Mouse (Mus musculus) limb, embryonic 15.5 days (tissue): ENCODE data around the gene Igf1r. TPM values are rescaled to one million over a fixed set of nuclear protein-coding genes. Genes with fewer than 3 reads are reported as not detected.
A peak's percentile ranks its signal among the peaks of the same experiment; 100 is the strongest.

Experiments
- ATAC-seq: fragments of 200-750 bp; cut with Nextera tagmentation; 2 replicates; pipeline ENCODE4 v1.8.0; 2017; ENCODE audit warnings: low read depth, moderate TSS enrichment; ENCODE audit not compliant: insufficient number of reproducible peaks, low FRiP score, low TSS enrichment
- H3K27ac ChIP-seq: fragments of 300-500 bp; sonication (generic); 2 replicates; pipeline ENCODE4 v1.5.1; 2015; ENCODE audit warnings: moderate library complexity, mild to moderate bottlenecking, inconsistent platforms
- H3K27me3 ChIP-seq: fragments of 300-500 bp; sonication (generic); 2 replicates; pipeline ENCODE4 v1.6.1; 2015; ENCODE audit warnings: inconsistent platforms
- H3K36me3 ChIP-seq: fragments of 300-500 bp; sonication (generic); 2 replicates; pipeline ENCODE4 v1.6.1; 2015; ENCODE audit warnings: inconsistent platforms
- H3K4me1 ChIP-seq: fragments of 300-500 bp; sonication (generic); 2 replicates; pipeline ENCODE4 v1.6.1; 2015; ENCODE audit warnings: inconsistent platforms
- H3K4me2 ChIP-seq: fragments of 300-500 bp; sonication (generic); 2 replicates; pipeline ENCODE4 v1.6.1; 2015; ENCODE audit warnings: mild to moderate bottlenecking, inconsistent platforms
- H3K4me3 ChIP-seq: fragments of 300-500 bp; sonication (generic); 2 replicates; pipeline ENCODE4 v1.5.1; 2015; ENCODE audit warnings: mild to moderate bottlenecking, inconsistent platforms
- H3K9ac ChIP-seq: fragments of 300-500 bp; sonication (generic); 2 replicates; pipeline ENCODE4 v1.6.1; 2015; ENCODE audit warnings: inconsistent platforms
- H3K9me3 ChIP-seq: fragments of 300-500 bp; sonication (generic); 2 replicates; pipeline ENCODE4 v1.6.1; 2016; ENCODE audit warnings: inconsistent platforms
- whole genome bisulfite sequencing: fragments of 180-500 bp; shearing (Covaris S2); methylation state at CpG from one replicate; pipeline ENCODE4 v1.1.7; 2015; 5-methylcytosine and 5-hydroxymethylcytosine counted together
- polyA plus RNA-seq: library from polyadenylated mRNA; unstranded; fragments of >200 nt; fragmentation: Nextera tagmentation; extraction: Ambion mirVana; gene quantifications from 2 replicates; pipeline ENCODE4 v1.2.1, GENCODE M21; 2015

The Igf1r gene
- polyA plus RNA-seq, 1 experiment from 2014 or later, result 26.3 TPM

DNA sequence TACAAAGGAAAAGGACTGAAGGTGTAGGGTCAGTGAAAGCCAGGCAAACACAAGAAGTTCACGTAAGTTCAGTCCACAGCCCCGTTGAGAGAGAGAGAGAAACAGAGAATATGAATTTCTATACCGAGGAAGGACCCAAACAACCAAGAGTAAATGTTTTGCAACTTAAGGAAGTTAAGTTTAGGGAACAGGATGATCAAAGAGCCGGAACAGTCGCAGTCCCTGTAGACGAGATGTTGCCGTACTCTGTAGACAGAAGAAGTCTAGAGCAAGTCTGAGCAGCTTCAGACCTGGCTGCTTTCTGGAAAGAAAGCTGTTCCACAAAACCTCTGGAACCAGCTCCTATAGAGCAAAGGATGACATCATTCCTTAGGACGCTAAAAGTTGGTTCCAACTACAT lies 160.0 kb downstream of the Igf1r start:
- no peaks in the 10 kb centered on the region for H3K27me3 ChIP-seq
- H3K9ac ChIP-seq, result no peak overlapping the region
- H3K9me3 ChIP-seq, result no peaks in the 10 kb centered on the region
- no peak overlapping the region for H3K4me2 ChIP-seq
- H3K4me1 ChIP-seq, result peaks cover 21% of the 10 kb centered on the region
- ATAC-seq, result no peak
- no peak overlapping the region for H3K27ac ChIP-seq
- no peak overlapping the region for H3K4me3 ChIP-seq
- WGBS, result 63% methylated on average over 8 of the region's 8 CpGs
- H3K36me3 ChIP-seq, result peaks cover 3% of the 10 kb centered on the region; the same call in 1 of the 2 replicates

- Histone ChIP-seq H3K9ac (no peak overlapping the region), H3K27ac (no peak overlapping the region), H3K9me3 (no peaks in the 10 kb centered on the region), H3K4me1 (peaks cover 24% of the 10 kb centered on the region), H3K27me3 (no peaks in the 10 kb centered on the region), H3K4me2 (no peak overlapping the region), H3K36me3 (peaks cover 3% of the 10 kb centered on the region; the same call in 1 of the 2 replicates), H3K4me3 (no peak overlapping the region)
- WGBS, result 21% methylated on average over 5 of the region's 5 CpGs
- ATAC-seq, result no peak
These were observed 161.7 kb downstream of the Igf1r start for GRCm38 (mm10) chr7:68114364-68114763.

DNA sequence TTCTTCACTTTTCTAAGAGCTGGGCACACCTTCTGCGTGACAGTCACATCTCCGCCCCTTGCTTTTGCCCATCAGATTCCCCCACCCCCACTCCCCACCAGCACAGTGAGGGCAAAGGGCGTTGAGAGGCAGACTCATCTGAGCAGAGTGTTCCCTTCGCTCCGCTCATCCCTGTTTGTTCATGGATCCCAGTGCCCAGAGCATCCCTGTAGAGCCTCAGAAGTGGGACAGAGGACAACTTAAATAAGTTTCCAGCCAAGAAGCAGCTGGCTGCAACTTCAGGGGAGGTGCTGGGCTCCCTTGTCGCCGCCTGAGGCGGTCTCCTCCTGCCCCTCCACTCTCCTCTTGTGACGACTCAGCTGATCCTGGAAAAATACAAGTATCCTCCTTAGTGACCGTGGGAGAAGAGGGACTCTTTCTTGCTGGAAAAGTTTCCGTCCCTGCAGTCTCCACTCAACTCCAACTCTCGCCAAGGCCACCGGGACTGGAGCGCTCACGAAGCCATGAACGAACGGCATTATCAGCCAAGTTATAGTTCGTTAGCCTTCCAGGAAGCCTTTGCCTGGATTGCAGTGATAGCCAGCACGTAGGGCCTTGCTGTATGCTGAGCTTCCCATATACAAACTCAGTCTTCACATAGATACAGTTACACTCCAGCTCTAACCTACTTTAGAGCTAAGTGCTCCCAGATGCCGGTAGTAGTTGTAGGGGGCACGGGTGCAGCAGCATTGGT lies 162.5 kb downstream of the Igf1r start:
- Histone ChIP-seq H3K27me3 (no peaks in the 10 kb centered on the region), H3K4me1 (peaks cover 24% of the 10 kb centered on the region), H3K27ac (0 out of 2 replicates have a peak overlapping the region, but pooled peaks have one; percentile 22), H3K9ac (no peak overlapping the region), H3K4me3 (no peak overlapping the region), H3K4me2 (no peak overlapping the region), H3K36me3 (peaks cover 3% of the 10 kb centered on the region; the same call in 1 of the 2 replicates), H3K9me3 (no peaks in the 10 kb centered on the region)
- 49% methylated on average over 21 of the region's 21 CpGs for WGBS
- ATAC-seq, result no peak

DNA sequence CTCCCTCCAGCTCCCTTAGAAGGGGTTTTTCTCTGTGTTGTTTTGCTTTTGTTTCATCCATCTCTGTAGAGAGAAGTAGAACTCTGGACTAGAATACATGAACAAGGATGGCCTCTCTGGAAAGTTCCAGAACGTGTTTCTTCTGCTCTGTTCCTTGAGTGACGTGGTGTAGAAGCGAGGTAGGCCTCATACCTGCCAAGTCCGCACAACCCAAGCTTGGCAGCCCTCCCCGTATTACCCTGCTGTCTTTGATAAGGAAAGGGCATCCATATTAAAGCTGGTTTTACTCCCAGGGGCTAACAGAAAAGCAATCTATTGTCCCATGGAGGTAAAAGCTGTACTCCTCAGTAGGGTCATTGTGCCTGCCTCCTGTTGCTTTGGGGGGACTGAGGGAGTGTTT lies 164.9 kb downstream of the Igf1r start:
- ATAC-seq, result no peak
- Histone ChIP-seq H3K9me3 (no peaks in the 10 kb centered on the region), H3K4me1 (peaks cover 21% of the 10 kb centered on the region), H3K9ac (no peak overlapping the region), H3K27ac (no peak overlapping the region), H3K4me2 (no peak overlapping the region), H3K27me3 (no peaks in the 10 kb centered on the region), H3K36me3 (peaks cover 3% of the 10 kb centered on the region; the same call in 1 of the 2 replicates), H3K4me3 (no peak overlapping the region)
- WGBS, result 68% methylated on average over 5 of the region's 5 CpGs

DNA sequence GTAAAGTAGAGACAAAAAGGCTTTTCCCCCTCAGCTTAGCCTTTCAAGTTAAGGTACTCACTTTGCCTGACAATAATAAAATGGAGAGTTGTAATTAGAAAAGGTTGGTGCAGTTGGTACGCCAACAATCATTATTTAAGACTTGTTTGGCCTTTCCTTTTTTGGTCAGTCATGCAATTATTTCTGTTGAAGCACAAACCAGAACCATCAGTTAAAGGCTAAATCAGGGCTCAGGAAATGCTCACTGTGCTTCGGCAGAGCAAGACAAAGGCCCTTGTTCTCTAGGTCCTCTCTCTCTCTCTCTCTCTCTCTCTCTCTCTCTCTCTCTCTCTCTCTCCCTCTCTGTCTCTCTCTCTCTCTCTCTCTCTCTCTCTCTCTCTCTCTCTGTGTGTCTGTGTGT lies 165.4 kb downstream of the Igf1r start:
- H3K27ac ChIP-seq, result no peak overlapping the region
- no peaks in the 10 kb centered on the region for H3K9me3 ChIP-seq
- WGBS, result 42% methylated on average over 2 of the region's 2 CpGs
- peaks cover 3% of the 10 kb centered on the region; the same call in 1 of the 2 replicates for H3K36me3 ChIP-seq
- ATAC-seq, result no peak
- H3K9ac ChIP-seq, result no peak overlapping the region
- H3K4me3 ChIP-seq, result no peak overlapping the region
- H3K27me3 ChIP-seq, result no peaks in the 10 kb centered on the region
- H3K4me2 ChIP-seq, result no peak overlapping the region
- peaks cover 21% of the 10 kb centered on the region for H3K4me1 ChIP-seq

DNA sequence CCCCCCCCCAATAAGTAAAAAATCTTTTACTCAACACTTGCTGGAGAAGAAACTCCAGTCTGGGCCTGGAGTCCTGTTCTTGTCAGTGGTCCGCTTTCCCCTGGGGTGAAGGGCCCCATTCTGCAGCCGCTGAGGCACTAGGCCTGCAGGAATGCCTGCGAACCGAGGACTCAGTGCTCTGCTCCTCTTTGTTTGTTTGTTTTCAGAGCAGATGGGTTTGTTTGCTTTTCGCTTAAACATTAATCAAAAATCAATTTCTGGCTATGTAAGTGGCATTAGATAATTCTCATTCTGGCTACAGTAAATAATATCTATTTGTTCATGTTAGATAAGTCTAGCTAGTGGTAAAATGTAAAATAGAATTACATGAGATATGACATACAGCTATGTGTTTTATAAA lies 167.0 kb downstream of the Igf1r start:
- Histone ChIP-seq H3K4me2 (no peak overlapping the region), H3K27me3 (no peaks in the 10 kb centered on the region), H3K27ac (no peak overlapping the region), H3K9ac (no peak overlapping the region), H3K4me1 (peaks cover 17% of the 10 kb centered on the region), H3K36me3 (peaks cover 3% of the 10 kb centered on the region; the same call in 1 of the 2 replicates), H3K9me3 (no peaks in the 10 kb centered on the region), H3K4me3 (no peak overlapping the region)
- ATAC-seq, result no peak
- WGBS, result 61% methylated on average over 5 of the region's 5 CpGs

DNA sequence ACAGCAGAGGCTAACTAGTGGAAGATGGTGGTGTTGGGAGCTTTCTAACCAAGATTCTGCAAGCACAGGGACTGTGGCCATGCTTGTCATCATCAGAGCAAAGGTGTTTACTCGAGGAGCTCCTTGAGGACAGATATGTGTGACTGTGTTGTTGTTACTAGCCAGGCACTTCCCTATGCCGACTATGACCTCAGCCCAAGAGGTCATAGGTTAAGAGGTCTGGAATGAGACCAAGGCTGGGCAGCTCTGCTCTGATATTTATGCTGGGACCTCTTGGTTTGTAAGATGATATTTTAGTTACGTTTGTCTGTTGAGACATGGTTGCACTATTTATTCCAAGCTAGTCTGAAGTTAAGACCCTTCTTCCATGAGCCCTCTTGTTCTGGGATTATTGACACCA lies 169.8 kb downstream of the Igf1r start:
- ATAC-seq, result no peak
- no peak overlapping the region for H3K4me3 ChIP-seq
- H3K4me2 ChIP-seq, result no peak overlapping the region
- peaks cover 11% of the 10 kb centered on the region for H3K4me1 ChIP-seq
- no peak overlapping the region for H3K27ac ChIP-seq
- no peaks in the 10 kb centered on the region; the same call in 1 of the 2 replicates for H3K36me3 ChIP-seq
- no peaks in the 10 kb centered on the region for H3K27me3 ChIP-seq
- WGBS, result 42% methylated on average over 3 of the region's 3 CpGs
- no peak overlapping the region for H3K9ac ChIP-seq
- H3K9me3 ChIP-seq, result no peaks in the 10 kb centered on the region

GRCm38 (mm10) chr7:68125347-68125746 lies 172.7 kb downstream of the Igf1r start:
- H3K9ac ChIP-seq, result no peak overlapping the region
- no peak overlapping the region for H3K4me3 ChIP-seq
- no peak overlapping the region for H3K27ac ChIP-seq
- ATAC-seq, result no peak
- WGBS, result 80% methylated on average over 2 of the region's 2 CpGs
- H3K36me3 ChIP-seq, result no peaks in the 10 kb centered on the region
- H3K4me1 ChIP-seq, result peaks cover 22% of the 10 kb centered on the region
- H3K9me3 ChIP-seq, result no peaks in the 10 kb centered on the region
- no peaks in the 10 kb centered on the region for H3K27me3 ChIP-seq
- no peak overlapping the region for H3K4me2 ChIP-seq

- H3K36me3 ChIP-seq, result no peaks in the 10 kb centered on the region
- peak overlapping the region; percentile 80; the same call in 1 of the 2 replicates for H3K27ac ChIP-seq
- H3K4me3 ChIP-seq, result peak overlapping the region; percentile 52
- ATAC-seq, result no peak
- no peaks in the 10 kb centered on the region for H3K27me3 ChIP-seq
- no peaks in the 10 kb centered on the region for H3K9me3 ChIP-seq
- peaks cover 45% of the 10 kb centered on the region for H3K4me1 ChIP-seq
- peak overlapping the region; percentile 81; the same call in 1 of the 2 replicates for H3K4me2 ChIP-seq
- H3K9ac ChIP-seq, result no peak overlapping the region
- 35% methylated on average over 6 of the region's 6 CpGs for WGBS
These were observed 175.2 kb downstream of the Igf1r start for GRCm38 (mm10) chr7:68127799-68128261.

- Histone ChIP-seq H3K4me1 (peaks cover 49% of the 10 kb centered on the region), H3K27ac (peak overlapping the region; percentile 80), H3K36me3 (no peaks in the 10 kb centered on the region), H3K9me3 (no peaks in the 10 kb centered on the region), H3K4me3 (peak overlapping the region; percentile 52), H3K4me2 (peak overlapping the region; percentile 81), H3K27me3 (no peaks in the 10 kb centered on the region), H3K9ac (no peak overlapping the region)
- no peak for ATAC-seq
- 6% methylated on average over 7 of the region's 7 CpGs for WGBS
These were observed 175.6 kb downstream of the Igf1r start for GRCm38 (mm10) chr7:68128271-68128674.

- peak overlapping the region; percentile 18 for H3K9ac ChIP-seq
- H3K4me2 ChIP-seq, result peak overlapping the region; percentile 81
- no peaks in the 10 kb centered on the region for H3K36me3 ChIP-seq
- no peaks in the 10 kb centered on the region for H3K27me3 ChIP-seq
- H3K4me3 ChIP-seq, result peak overlapping the region; percentile 52
- H3K9me3 ChIP-seq, result no peaks in the 10 kb centered on the region
- ATAC-seq, result peak; percentile 88
- WGBS, result 0% methylated on average over 19 of the region's 19 CpGs
- peak overlapping the region; percentile 80 for H3K27ac ChIP-seq
- peaks cover 53% of the 10 kb centered on the region for H3K4me1 ChIP-seq
These were observed 176.5 kb downstream of the Igf1r start for GRCm38 (mm10) chr7:68129077-68129511.

GRCm38 (mm10) chr7:68129546-68130253 lies 177.1 kb downstream of the Igf1r start:
- Histone ChIP-seq H3K27ac (peak overlapping the region; percentile 80), H3K9ac (peak overlapping the region; percentile 18), H3K36me3 (no peaks in the 10 kb centered on the region), H3K4me1 (peaks cover 53% of the 10 kb centered on the region), H3K4me3 (peak overlapping the region; percentile 52), H3K9me3 (no peaks in the 10 kb centered on the region), H3K27me3 (no peaks in the 10 kb centered on the region), H3K4me2 (peak overlapping the region; percentile 81)
- 1% methylated on average over 19 of the region's 19 CpGs for WGBS
- ATAC-seq, result no peak
